Mouse (Mus musculus): Measurements from ENCODE around the gene Stk40.

GRCm38 (mm10) chr4:126104261-126105075 is 711 bp downstream of the Stk40 start:
- no peak for TF ChIP-seq CTCF (IDR thresholded peaks at IDR 0.05; ENCODE audit: low read depth, low read length)
- TF ChIP-seq GATA2 (IDR thresholded peaks at IDR 0.05; ENCODE audit: borderline replicate concordance, low read depth, low read length) = no peak
- no peak for TF ChIP-seq TAL1 (conservative IDR thresholded peaks at IDR 0.05; ENCODE audit: low read depth, low read length)

Data from G1E (cell line).